Mouse (Mus musculus): ENCODE data around the gene S100a1. TPM values are rescaled to one million over a fixed set of nuclear protein-coding genes. Genes with fewer than 3 reads are reported as not detected.

The S100a1 gene
- polyA plus RNA-seq, 1 experiment from 2014 or later: 4.4 TPM

DNA sequence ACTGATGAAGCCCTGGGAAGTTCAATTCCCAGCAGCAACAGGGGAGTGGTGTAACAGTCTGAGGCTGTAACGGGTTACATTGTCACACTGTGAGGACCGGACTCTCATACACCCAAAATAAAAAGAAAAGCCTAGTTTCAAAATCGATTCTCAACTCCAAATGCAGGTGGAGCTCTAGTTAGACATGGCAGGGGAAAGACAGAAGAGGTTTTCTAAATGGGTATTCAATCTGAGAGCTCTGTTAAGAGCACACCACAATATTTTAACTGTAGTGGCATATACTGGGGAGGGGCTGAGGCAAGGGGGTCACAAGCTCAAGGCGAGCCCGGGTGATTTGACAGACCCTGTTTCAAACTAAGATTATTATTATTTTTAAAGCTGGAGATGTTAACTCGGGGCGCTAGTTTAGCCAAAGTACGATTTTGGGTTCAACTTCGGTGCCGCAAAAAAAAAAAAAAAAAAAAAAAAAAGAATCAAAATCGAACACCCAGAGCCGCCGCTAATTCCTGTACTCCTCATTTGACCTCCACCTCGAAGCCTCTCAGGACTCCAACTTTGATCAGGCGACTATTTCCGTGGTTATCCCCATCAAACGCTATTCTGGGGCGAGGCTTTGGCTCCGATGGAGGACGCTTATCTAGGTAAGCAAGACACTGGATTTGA is 5.8 kb downstream of the S100a1 start:
- DNase-seq (ENCODE audit: extremely low spot score, low spot score): no peak
- Histone ChIP-seq H3K27ac (peak overlapping the region; percentile 98), H3K4me1 (peaks cover 19% of the 10 kb centered on the region), H3K27me3 (ENCODE audit: poor library complexity, severe bottlenecking) (peaks cover 24% of the 10 kb centered on the region), H3K9me3 (no peaks in the 10 kb centered on the region), H3K36me3 (replicated peaks) (peaks cover 44% of the 10 kb centered on the region), H3K4me3 (peak overlapping the region; percentile 98)
- 7% methylated on average over 20 of the region's 20 CpGs for WGBS

- Histone ChIP-seq H3K27me3 (ENCODE audit: poor library complexity, severe bottlenecking) (peaks cover 5% of the 10 kb centered on the region; the same call in 1 of the 2 replicates), H3K9me3 (no peaks in the 10 kb centered on the region), H3K4me3 (no peak overlapping the region), H3K36me3 (replicated peaks) (peaks cover 65% of the 10 kb centered on the region), H3K27ac (no peak overlapping the region), H3K4me1 (peaks cover 18% of the 10 kb centered on the region)
- DNase-seq (ENCODE audit: extremely low spot score, low spot score): no peak
- 94% methylated on average over 3 of the region's 3 CpGs for WGBS
Observed at GRCm38 (mm10) chr3:90506362-90506761, 7.8 kb downstream of the S100a1 start.

GRCm38 (mm10) chr3:90505216-90505615 is 9.0 kb downstream of the S100a1 start:
- no peak overlapping the region for H3K4me3 ChIP-seq
- DNase-seq (ENCODE audit: extremely low spot score, low spot score): no peak
- 94% methylated on average over 5 of the region's 5 CpGs for WGBS
- no peak overlapping the region for H3K27ac ChIP-seq
- H3K4me1 ChIP-seq: peaks cover 18% of the 10 kb centered on the region
- peaks cover 76% of the 10 kb centered on the region for H3K36me3 ChIP-seq (replicated peaks)
- no peaks in the 10 kb centered on the region for H3K9me3 ChIP-seq
- no peaks in the 10 kb centered on the region for H3K27me3 ChIP-seq (ENCODE audit: poor library complexity, severe bottlenecking)

- Histone ChIP-seq H3K9me3 (no peaks in the 10 kb centered on the region), H3K36me3 (replicated peaks) (peaks cover 94% of the 10 kb centered on the region), H3K27ac (no peak overlapping the region), H3K4me3 (no peak overlapping the region), H3K27me3 (ENCODE audit: poor library complexity, severe bottlenecking) (no peaks in the 10 kb centered on the region), H3K4me1 (peaks cover 14% of the 10 kb centered on the region)
- 81% methylated on average over 4 of the region's 4 CpGs for WGBS
- no peak for DNase-seq (ENCODE audit: extremely low spot score, low spot score)
Observed at GRCm38 (mm10) chr3:90503444-90503843, 10.7 kb downstream of the S100a1 start.

DNA sequence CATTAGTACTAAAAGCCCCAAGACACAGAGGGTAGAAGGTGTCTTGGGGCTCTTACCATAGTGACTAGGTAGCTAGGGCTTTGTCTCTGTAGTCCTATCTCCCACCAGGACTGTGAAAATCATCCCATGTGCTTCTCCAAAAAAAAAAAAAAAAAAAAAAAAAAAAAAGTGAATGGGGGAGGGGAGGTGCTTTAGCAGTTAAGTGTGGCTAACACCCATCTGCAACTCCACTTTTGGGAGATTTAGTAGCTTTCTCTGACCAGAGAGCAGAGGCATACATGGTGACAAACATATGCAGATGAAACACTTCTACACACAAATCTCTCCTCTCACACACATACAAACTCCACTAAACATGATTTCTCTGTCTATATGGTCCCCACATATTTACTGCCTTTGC is 16.6 kb downstream of the S100a1 start:
- Histone ChIP-seq H3K4me1 (no peaks in the 10 kb centered on the region), H3K9me3 (no peaks in the 10 kb centered on the region), H3K4me3 (no peak overlapping the region), H3K36me3 (replicated peaks) (peaks cover 80% of the 10 kb centered on the region), H3K27ac (no peak overlapping the region), H3K27me3 (ENCODE audit: poor library complexity, severe bottlenecking) (no peaks in the 10 kb centered on the region)
- no peak for DNase-seq (ENCODE audit: extremely low spot score, low spot score)

DNA sequence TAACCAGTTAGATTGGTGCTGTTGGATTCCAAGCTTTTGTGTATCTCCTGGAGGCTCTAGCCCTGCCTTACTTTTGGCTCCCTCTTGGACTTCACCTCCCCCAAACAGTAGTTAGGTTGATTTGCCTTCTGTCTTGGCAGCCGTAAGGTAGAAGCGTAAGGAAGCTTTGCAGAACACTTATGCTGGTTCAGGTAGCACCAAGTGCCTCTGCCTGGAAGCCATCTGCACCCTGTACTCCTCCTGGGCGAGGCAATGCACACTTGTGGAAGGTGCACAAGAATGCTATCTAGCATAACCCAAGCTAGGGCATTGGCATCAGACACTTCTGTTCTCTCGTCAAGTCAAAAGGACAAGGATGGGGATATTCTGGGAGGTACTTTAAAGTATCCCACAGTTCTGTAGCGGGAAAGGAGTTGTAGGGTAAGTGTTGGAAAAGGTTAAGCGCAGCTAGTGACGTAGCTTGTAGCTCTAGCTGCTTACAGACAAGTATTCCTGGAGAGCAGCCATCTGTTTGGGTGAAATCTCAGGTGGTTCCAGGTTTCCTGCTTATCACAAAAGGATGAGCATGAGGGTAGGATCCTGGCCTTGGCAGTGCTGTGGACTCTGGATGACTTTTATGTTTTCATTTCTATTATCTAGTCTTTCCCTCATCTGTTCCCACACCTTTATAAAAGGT is 18.2 kb downstream of the S100a1 start:
- 91% methylated on average over 7 of the region's 7 CpGs for WGBS
- no peak overlapping the region for H3K27ac ChIP-seq
- H3K27me3 ChIP-seq (ENCODE audit: poor library complexity, severe bottlenecking): no peaks in the 10 kb centered on the region
- no peak for DNase-seq (ENCODE audit: extremely low spot score, low spot score)
- no peaks in the 10 kb centered on the region for H3K9me3 ChIP-seq
- H3K4me3 ChIP-seq: no peak overlapping the region
- H3K36me3 ChIP-seq (replicated peaks): peaks cover 64% of the 10 kb centered on the region
- H3K4me1 ChIP-seq: no peaks in the 10 kb centered on the region

GRCm38 (mm10) chr3:90493831-90494540 is 20.2 kb downstream of the S100a1 start:
- 68% methylated on average over 4 of the region's 4 CpGs for WGBS

GRCm38 (mm10) chr3:90491350-90491749 is 22.8 kb downstream of the S100a1 start:
- 38% methylated on average over 2 of the region's 2 CpGs for whole genome bisulfite sequencing
- Histone ChIP-seq H3K27me3 (ENCODE audit: poor library complexity, severe bottlenecking) (no peaks in the 10 kb centered on the region), H3K4me1 (peaks cover 12% of the 10 kb centered on the region), H3K36me3 (replicated peaks) (peaks cover 51% of the 10 kb centered on the region), H3K9me3 (no peaks in the 10 kb centered on the region), H3K4me3 (peak overlapping the region; percentile 81; the same call in 1 of the 2 replicates), H3K27ac (no peak overlapping the region)
- no peak for DNase-seq (ENCODE audit: extremely low spot score, low spot score)

More at GRCm38 (mm10) chr3:90493831-90494540, 20.2 kb downstream of the S100a1 start:
- no peak for DNase-seq (ENCODE audit: extremely low spot score, low spot score)
- no peaks in the 10 kb centered on the region for H3K27me3 ChIP-seq (ENCODE audit: poor library complexity, severe bottlenecking)
- peaks cover 12% of the 10 kb centered on the region for H3K4me1 ChIP-seq
- H3K36me3 ChIP-seq (replicated peaks): peaks cover 51% of the 10 kb centered on the region
- H3K4me3 ChIP-seq: no peak overlapping the region
- H3K9me3 ChIP-seq: no peaks in the 10 kb centered on the region
- no peak overlapping the region for H3K27ac ChIP-seq

DNA sequence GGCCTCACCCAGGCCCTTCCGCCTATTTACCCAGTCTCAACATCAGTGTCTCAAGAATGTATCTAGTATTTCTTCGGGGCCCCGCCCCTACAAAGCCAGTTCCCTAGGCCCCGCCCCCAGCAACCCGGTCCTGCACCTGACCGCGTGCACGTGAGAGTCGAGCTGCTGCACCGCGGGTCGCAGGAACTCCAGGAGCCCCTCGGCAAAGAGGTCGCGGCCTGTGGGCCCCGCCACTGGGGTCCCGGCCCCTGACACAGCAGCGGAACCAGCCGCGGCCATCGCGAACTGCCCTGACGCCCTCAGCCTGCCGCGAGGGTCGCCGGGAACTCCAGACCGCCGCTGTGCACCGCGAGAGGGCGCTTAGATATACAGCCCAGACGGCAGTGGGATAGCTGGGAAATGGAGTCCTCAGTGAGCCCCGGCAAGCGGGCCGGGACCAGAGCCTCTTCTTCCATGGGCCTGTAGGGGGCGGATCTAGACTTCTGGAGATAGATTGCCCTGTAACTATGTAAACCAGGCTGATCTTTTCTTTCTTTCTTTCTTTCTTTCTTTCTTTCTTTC is 23.4 kb downstream of the S100a1 start, which contains the start of gene Snapin:
Gene Snapin (minus strand): TSS at position 338 of the 561 bp plus-strand sequence.
- DNase-seq (ENCODE audit: extremely low spot score, low spot score): peak; percentile 94
- peak within 1 kb of the TSS; percentile 81 for H3K4me3 ChIP-seq
- peaks cover 12% of the 10 kb centered on the region for H3K4me1 ChIP-seq
- H3K9me3 ChIP-seq: no peaks in the 10 kb centered on the region
- H3K27me3 ChIP-seq (ENCODE audit: poor library complexity, severe bottlenecking): no peaks in the 10 kb centered on the region
- peak within 1 kb of the TSS; percentile 92 for H3K27ac ChIP-seq
- H3K36me3 ChIP-seq (replicated peaks): peaks cover 51% of the 10 kb centered on the region
- under 1% methylated on average over 37 of the region's 37 CpGs for WGBS

- WGBS: 91% methylated on average over 6 of the region's 6 CpGs
- Histone ChIP-seq H3K9me3 (no peaks in the 10 kb centered on the region), H3K4me3 (no peak overlapping the region), H3K4me1 (peaks cover 12% of the 10 kb centered on the region), H3K36me3 (replicated peaks) (peaks cover 61% of the 10 kb centered on the region), H3K27me3 (ENCODE audit: poor library complexity, severe bottlenecking) (no peaks in the 10 kb centered on the region), H3K27ac (no peak overlapping the region)
- no peak for DNase-seq (ENCODE audit: extremely low spot score, low spot score)
Observed at GRCm38 (mm10) chr3:90488576-90488975, 25.6 kb downstream of the S100a1 start.

DNA sequence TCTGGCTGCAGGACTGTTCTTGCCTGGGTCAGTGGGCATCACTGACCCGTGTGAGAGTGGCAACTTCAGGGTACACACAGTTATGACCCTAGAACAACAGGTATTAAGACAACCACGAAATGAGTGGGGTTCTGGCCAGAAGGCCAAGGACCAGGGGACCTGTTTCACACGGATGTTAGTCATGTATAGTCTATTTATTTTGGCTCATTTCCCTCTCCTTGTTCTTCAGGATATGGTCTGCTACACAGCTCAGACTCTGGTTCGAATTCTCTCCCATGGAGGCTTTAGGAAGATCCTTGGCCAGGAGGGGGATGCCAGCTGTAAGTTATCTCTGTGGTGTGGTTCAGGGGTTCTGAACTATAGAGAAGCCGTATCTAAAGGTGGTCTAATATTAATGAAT is 27.2 kb downstream of the S100a1 start:
- DNase-seq (ENCODE audit: extremely low spot score, low spot score): no peak
- WGBS: 87% methylated on average over 5 of the region's 5 CpGs
- no peaks in the 10 kb centered on the region for H3K27me3 ChIP-seq (ENCODE audit: poor library complexity, severe bottlenecking)
- H3K36me3 ChIP-seq (replicated peaks): peaks cover 77% of the 10 kb centered on the region
- H3K9me3 ChIP-seq: no peaks in the 10 kb centered on the region
- peaks cover 12% of the 10 kb centered on the region for H3K4me1 ChIP-seq
- no peak overlapping the region for H3K4me3 ChIP-seq
- H3K27ac ChIP-seq: no peak overlapping the region

DNA sequence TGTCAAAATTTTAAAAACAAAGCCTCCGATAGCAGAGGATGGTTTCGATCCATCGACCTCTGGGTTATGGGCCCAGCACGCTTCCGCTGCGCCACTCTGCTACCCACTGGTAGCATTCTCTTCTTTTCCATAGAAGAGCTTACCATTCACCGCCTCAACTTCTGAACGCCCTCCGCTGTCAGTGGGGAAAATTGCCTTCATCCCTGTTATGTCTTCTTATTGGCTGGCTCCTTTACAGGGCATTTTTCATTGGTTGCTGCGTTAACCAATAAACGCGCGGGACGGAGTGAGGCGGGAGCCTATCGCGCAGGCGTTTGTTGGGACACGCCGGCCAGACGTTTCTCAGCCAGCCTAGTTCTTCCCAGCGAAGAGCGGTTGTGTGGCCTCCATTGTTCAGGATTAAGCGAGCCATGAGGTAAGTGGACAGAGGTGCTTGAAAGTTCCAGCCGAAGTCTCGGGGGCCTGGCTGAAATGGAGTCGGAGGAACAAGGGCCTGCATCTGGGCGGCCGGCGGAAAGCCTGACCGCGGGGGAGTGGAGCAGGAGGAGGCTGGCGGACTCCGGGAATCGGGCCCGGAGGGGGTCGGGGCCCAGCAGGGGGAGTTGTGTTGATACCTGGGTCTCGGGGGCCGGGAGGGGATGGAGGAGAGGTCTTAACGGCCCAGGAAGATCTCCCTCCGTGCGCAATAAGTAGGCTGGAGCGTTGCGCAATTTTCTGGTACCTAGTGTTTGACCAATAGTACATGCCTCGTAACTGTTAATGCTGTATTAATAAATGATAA is 38.2 kb downstream of the S100a1 start, which contains the start of gene Ilf2:
Gene Ilf2 (plus strand): TSS at position 296 of the 781 bp plus-strand sequence.
- peak within 1 kb of the TSS; percentile 91 for H3K4me3 ChIP-seq
- WGBS: under 1% methylated on average over 45 of the region's 45 CpGs
- peak within 1 kb of the TSS; percentile 99 for H3K27ac ChIP-seq
- peaks cover 40% of the 10 kb centered on the region for H3K36me3 ChIP-seq (replicated peaks)
- peaks cover 10% of the 10 kb centered on the region for H3K4me1 ChIP-seq
- no peaks in the 10 kb centered on the region; the same call in 1 of the 2 replicates for H3K9me3 ChIP-seq
- H3K27me3 ChIP-seq (ENCODE audit: poor library complexity, severe bottlenecking): no peaks in the 10 kb centered on the region
- DNase-seq (ENCODE audit: extremely low spot score, low spot score): peak; percentile 97

Data from forebrain, embryonic 10.5 days (tissue).